Mouse (Mus musculus) frontal cortex, adult (tissue): ENCODE measurements around the gene Nol12.
A peak's percentile ranks its signal among the peaks of the same experiment; 100 is the strongest.

ENCODE experiments used
- ATAC-seq: cut with Nextera tagmentation; 2 replicates; pipeline ENCODE4 v1.9.2; 2017; ENCODE audit warnings: mild to moderate bottlenecking, moderate library complexity, mixed read lengths; ENCODE audit not compliant: low TSS enrichment

The Nol12 gene

GRCm38 (mm10) chr15:78948152-78948725 is 13.5 kb downstream of the Nol12 start:
- ATAC-seq = no peak

GRCm38 (mm10) chr15:78948883-78949282 is 14.2 kb downstream of the Nol12 start:
- ATAC-seq = no peak

DNA sequence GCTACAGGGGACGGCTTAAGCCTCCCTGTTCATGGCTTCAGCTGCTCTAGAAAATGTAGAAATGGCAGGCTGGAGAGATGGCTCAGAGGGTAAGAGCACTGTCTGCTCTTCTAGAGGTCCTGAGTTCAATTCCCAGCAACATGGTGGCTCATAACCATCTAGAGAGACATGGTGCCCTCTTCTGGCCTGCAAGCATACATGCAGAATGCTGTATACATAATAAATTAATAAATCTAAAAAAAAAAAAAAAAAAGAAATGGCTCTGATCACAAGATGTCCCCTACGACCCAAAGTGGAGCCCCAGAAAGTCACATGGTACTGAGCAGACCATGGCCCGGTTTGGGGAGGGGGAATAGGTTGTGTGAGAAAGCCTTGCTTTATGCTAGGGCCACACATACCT is 20.9 kb downstream of the Nol12 start:
- ATAC-seq = no peak

- no peak for ATAC-seq
These were observed 21.6 kb downstream of the Nol12 start for GRCm38 (mm10) chr15:78956351-78956750.

- no peak for ATAC-seq
These were observed 22.3 kb downstream of the Nol12 start for GRCm38 (mm10) chr15:78957021-78957420.

DNA sequence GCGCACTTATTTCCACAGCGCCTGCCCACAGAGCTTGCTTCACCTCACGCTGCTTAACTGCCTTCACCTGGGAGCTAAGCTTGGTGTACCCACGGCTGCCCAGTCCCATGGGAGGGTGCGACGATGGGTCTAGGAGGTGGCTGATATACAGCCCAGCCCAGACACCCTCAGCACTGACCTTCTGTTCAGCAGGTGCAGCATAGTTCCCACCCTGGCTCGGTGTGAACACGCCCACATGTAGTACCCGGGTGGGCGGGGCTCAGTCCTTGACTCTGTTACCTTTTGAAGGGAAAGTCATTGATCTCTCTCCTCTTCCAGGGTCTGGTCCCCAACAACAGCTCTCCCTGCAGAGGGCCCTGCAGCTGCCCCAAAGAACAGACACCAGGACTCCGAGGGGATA is 24.8 kb downstream of the Nol12 start:
- no peak for ATAC-seq

- ATAC-seq = no peak
These were observed 25.4 kb downstream of the Nol12 start for GRCm38 (mm10) chr15:78960088-78960487.

GRCm38 (mm10) chr15:78962885-78963284 is 28.2 kb downstream of the Nol12 start:
- ATAC-seq = peak; percentile 73; the same call in 1 of the 2 replicates

DNA sequence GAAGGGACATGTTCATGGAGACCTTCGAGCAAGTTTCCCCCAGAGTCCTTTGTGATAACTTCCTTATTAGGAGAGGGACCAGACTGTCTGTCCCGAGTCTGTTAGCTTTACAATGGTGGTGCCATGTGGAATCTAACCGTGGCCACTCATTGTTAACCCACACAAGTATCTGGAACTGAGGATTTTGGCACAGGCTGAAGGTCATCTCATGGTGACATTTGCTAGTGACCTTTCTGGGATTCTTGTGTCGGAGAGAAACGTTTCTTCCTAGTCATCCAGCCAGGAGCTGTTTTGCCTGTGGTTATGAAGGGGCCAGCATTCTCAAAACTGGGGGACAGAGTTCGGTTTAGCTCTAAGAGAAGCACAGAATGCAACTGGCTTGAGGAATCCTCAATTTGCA is 36.9 kb downstream of the Nol12 start:
- no peak for ATAC-seq

DNA sequence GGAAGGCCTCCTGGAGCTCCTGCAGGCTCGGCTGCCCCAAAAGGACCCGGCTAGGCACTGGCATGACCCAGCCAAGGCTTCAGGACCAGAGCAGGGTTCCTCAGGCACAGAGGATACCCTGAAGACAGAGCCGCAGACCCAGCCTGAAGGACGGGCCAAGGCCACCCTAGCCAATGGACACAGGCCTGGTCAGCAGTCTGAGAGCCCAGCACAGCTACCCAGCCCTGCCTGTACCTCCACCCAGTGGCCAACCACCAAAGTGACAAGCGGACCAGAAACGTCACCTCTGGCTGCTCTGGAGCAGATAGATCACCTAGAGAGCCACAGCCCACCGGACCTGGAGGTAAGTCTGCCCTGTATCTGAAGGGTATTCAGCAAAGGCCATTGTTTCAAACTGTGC is 39.2 kb downstream of the Nol12 start:
- no peak; the same call in 1 of the 2 replicates for ATAC-seq

- ATAC-seq = no peak
These were observed 43.0 kb downstream of the Nol12 start for GRCm38 (mm10) chr15:78977676-78978159.

DNA sequence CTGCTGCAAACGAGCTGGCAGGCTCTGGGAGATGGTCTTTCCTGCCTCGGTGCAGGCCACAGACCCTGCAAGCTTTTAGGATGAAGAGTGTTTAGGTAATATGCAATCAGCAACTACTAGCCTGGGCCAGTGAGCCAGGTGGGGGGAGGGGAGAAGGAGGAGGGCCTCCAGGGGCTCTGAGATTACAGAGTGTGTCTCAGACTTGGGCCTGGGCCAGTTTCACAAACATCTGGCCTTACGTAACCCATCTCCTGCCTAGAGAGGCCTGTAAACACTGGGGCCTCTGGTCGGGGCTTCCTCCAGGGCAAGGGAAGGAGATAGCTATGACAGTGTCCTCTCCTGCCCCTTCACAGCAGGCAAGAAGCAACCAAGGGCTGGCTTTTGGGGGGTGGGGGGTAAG is 44.1 kb downstream of the Nol12 start:
- no peak for ATAC-seq

DNA sequence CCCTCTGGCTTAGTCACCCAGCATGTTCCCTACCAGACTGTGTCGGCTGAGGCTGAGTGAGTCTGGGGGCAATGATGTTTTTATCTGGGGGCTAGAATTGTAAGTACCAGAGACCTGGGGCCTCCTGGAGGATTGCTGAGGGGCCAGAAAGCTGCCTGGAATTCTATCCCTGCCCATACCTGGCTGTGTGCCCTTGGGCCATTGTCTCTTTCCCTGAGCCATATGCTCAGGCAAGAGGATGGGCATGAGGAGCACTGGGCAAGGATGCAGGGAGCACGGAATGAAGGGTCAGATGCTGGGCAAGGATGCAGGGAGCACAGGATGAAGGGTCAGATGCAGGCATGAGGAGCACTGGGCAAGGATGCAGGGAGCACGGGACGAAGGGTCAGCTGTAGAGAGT is 45.4 kb downstream of the Nol12 start:
- ATAC-seq = no peak

GRCm38 (mm10) chr15:78982658-78983435 is 48.1 kb downstream of the Nol12 start:
- peak; percentile 47 for ATAC-seq

- ATAC-seq = peak; percentile 44; the same call in 1 of the 2 replicates
These were observed 48.9 kb downstream of the Nol12 start for GRCm38 (mm10) chr15:78983436-78984285.

- peak; percentile 17; the same call in 1 of the 2 replicates for ATAC-seq
These were observed 49.6 kb downstream of the Nol12 start for GRCm38 (mm10) chr15:78984286-78984778.

GRCm38 (mm10) chr15:78986536-78987220 is 51.9 kb downstream of the Nol12 start:
- no peak for ATAC-seq

GRCm38 (mm10) chr15:78988499-78988971 is 53.8 kb downstream of the Nol12 start:
- peak; percentile 72 for ATAC-seq

DNA sequence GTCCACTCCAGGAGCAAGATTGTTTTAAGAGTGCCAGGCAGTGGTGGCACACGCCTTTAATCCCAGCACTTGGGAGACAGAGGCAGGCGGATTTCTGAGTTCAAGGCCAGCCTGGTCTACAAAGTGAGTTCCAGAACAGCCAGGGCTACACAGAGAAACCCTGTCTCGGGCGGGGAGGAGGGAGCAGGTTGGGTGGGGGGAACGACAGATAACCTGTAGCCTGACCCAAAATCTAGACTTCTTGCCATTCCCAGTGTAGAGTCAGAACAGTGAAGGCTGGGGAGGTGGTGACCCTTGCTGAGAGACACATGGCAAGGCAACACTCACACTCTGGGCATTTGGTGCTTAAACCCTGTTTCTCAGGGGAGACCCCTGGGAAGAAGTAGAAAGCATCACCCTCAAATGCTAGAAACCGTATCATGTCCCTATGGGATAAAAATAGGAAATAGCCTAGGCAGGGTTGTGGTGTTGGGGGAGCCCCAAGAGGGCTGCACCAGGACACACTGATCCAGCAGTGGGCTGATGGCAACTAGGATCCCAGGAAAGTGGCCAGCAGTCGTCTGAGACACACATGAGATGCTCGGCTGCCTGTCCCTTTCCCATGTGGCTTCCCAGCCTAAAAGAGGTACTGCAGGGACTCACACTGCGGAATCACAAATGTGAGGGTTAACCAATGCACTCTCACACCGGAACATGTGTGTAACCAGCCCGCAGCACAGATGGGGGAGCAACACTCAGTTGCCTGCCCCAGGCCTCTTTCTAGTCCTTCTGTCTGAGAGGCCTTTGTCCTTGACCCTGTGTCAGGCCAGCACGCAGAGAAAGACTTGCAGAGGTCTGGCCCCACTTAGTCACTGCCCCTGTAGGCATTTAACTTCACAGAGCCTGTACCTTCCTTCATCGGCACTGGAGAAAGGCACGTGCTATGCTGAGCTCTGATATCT is 54.7 kb downstream of the Nol12 start:
- no peak for ATAC-seq

- no peak for ATAC-seq
These were observed 55.3 kb downstream of the Nol12 start for GRCm38 (mm10) chr15:78990093-78990463.
